19 mouse cellular contexts compared by ENCODE assay signal in the genomic region with DNA sequence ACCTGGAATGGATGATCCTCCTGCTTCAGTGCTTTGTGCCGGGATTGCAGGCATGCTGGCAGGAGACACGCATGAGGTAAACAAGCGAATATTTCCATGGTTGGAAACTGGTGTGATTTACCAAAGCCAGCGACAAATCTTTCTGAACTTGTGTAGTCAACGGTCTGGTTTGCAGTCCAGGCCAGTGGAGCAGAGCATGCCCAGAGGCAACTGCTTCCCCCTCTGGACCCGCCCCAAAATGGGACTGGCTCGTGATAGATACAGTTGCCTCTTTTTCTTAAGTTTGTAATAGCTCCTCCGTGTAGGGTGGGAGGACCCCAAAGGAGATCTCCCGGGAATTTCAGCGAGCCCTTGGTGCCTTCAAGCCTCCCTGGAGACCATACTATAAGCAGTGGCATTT.
DNase-seq lines count a peak whose midpoint lies in the region; ATAC-seq and TF ChIP-seq lines count a peak whose summit lies in the region.
"Had no signal": no experiment of that assay in that cellular context is flagged by ENCODE, and none has a peak within 500 bp of the region (broad histone marks: within the 10 kb centered on the region; RNA-seq: fewer than 3 reads in every experiment).

No protein-coding gene starts in this region.

- no peaks in the 10 kb centered on the region for H3K9me3 ChIP-seq in CH12.LX (replicated peaks; ENCODE audit: low read length)
- H3K9me3 ChIP-seq in limb, embryonic 10.5 days (replicated peaks) = no peaks in the 10 kb centered on the region
- no peaks in the 10 kb centered on the region for H3K9me3 ChIP-seq in intestine, postnatal 0 days (ENCODE audit: control insufficient read depth)
- H3K9me3 ChIP-seq: embryonic facial prominence, embryonic 15.5 days; forebrain, embryonic 15.5 days; heart, embryonic 15.5 days; hindbrain, embryonic 13.5 days; liver, embryonic 13.5 days; midbrain, embryonic 12.5 days; neural tube, embryonic 15.5 days had no signal

- POLR2A ChIA-PET in Patski (lab: Charles Lee) = interaction anchor here (1.4 to 1.7 kb wide), 2 partner anchors 115 to 117 kb away, joined by 4 to 6 read pairs; no protein-coding TSS in a partner anchor

- no peak for TF ChIP-seq RAD21 in CH12.LX (IDR thresholded peaks at IDR 0.05; ENCODE audit: low read depth, low read length)

- peak; percentile 27 for ATAC-seq in Patski
- no peak for ATAC-seq in intestine, postnatal 0 days
- ATAC-seq: forebrain, embryonic 15.5 days had no signal

- no peak overlapping the region for H3K27ac ChIP-seq in CH12.LX (ENCODE audit: insufficient read depth, low read depth)
- 0 out of 2 replicates have a peak overlapping the region, but pooled peaks have one; percentile 9 for H3K27ac ChIP-seq in limb, embryonic 10.5 days
- H3K27ac ChIP-seq in intestine, postnatal 0 days (ENCODE audit: low read depth, low read length) = no peak overlapping the region
- H3K27ac ChIP-seq: embryonic facial prominence, embryonic 15.5 days; forebrain, embryonic 15.5 days; heart, embryonic 15.5 days; hindbrain, embryonic 13.5 days; liver, embryonic 13.5 days; midbrain, embryonic 12.5 days; neural tube, embryonic 15.5 days had no signal

- WGBS in limb, embryonic 10.5 days = 80% methylated on average over 10 of the region's 10 CpGs
- 70% methylated on average over 10 of the region's 10 CpGs for whole genome bisulfite sequencing in intestine, postnatal 0 days

- H3K27me3 ChIP-seq in CH12.LX (replicated peaks) (no peaks in the 10 kb centered on the region), Patski (no peaks in the 10 kb centered on the region)
- no peaks in the 10 kb centered on the region for H3K27me3 ChIP-seq in limb, embryonic 10.5 days (ENCODE audit: low read depth, poor library complexity, severe bottlenecking)
- H3K27me3 ChIP-seq in intestine, postnatal 0 days (replicated peaks; ENCODE audit: control insufficient read depth, insufficient read depth, low read length) = no peaks in the 10 kb centered on the region
- H3K27me3 ChIP-seq: forebrain, embryonic 15.5 days; heart, embryonic 15.5 days; hindbrain, embryonic 13.5 days; midbrain, embryonic 12.5 days; neural tube, embryonic 15.5 days had no signal

- in situ Hi-C loops in CH12.LX (cut with MboI; ENCODE audit: low pct_ligation_motif_present, low pct_unique_long_range_greater_than_20kb, low sequenced_read_pairs) = no loop called here
- in situ Hi-C loops in Patski (cut with MboI; ENCODE audit: low pct_unique_long_range_greater_than_20kb) = no loop called here

- peaks cover 2 to 8% of the 10 kb centered on the region in 2 experiments; a peak in 2 of 4 replicates for H3K4me1 ChIP-seq in CH12.LX (ENCODE audit: control insufficient read depth in 1 of 2, insufficient read depth in 2 of 2)
- peaks cover 17% of the 10 kb centered on the region for H3K4me1 ChIP-seq in limb, embryonic 10.5 days
- no peaks in the 10 kb centered on the region for H3K4me1 ChIP-seq in intestine, postnatal 0 days (replicated peaks; ENCODE audit: control insufficient read depth, insufficient read depth, low read length)
- H3K4me1 ChIP-seq: hindbrain, embryonic 13.5 days; neural tube, embryonic 15.5 days had no signal

- TF ChIP-seq CTCF in CH12.LX (conservative IDR thresholded peaks at IDR 0.05 in 1 of 2, IDR thresholded peaks at IDR 0.05 in 1 of 2; ENCODE audit: low read depth in 2 of 2, low read length in 2 of 2) = no peak
- TF ChIP-seq CTCF in Patski (IDR thresholded peaks at IDR 0.05) = no peak
- no peak for TF ChIP-seq CTCF in intestine, postnatal 0 days (IDR thresholded peaks at IDR 0.05; ENCODE audit: low read depth)

- DNase-seq in gastrocnemius, postnatal 14 days = peak; percentile 22
- no peak for DNase-seq in gastrocnemius, adult 8-10 months (ENCODE audit: low spot score in 2 of 2)
- DNase-seq in CH12.LX (ENCODE audit: extremely low read depth) (no peak), Patski (ENCODE audit: low read depth, low spot score) (no peak)
- no peak for DNase-seq in limb, embryonic 10.5 days (ENCODE audit: low spot score)
- DNase-seq in layer of hippocampus, adult 8-10 months (ENCODE audit: low spot score in 2 of 2) = no peak
- DNase-seq: adrenal gland, postnatal 36 days; embryo, embryonic 11 days; gastrocnemius, postnatal 25 days; heart, postnatal 36 days; liver, embryonic 13.5 days; lung, embryonic 14.5 days had no signal

- H3K79me2 ChIP-seq in CH12.LX (replicated peaks; ENCODE audit: control insufficient read depth, extremely low read depth, insufficient read depth, poor library complexity, severe bottlenecking) = no peaks in the 10 kb centered on the region

- H3K36me3 ChIP-seq in CH12.LX (replicated peaks in 1 of 2; ENCODE audit: control insufficient read depth in 1 of 2, insufficient read depth in 1 of 2, low read length in 1 of 2) = no peaks in the 10 kb centered on the region
- no peaks in the 10 kb centered on the region for H3K36me3 ChIP-seq in limb, embryonic 10.5 days
- no peaks in the 10 kb centered on the region for H3K36me3 ChIP-seq in intestine, postnatal 0 days (ENCODE audit: control insufficient read depth, insufficient read depth)
- H3K36me3 ChIP-seq: embryonic facial prominence, embryonic 15.5 days; forebrain, embryonic 15.5 days; heart, embryonic 15.5 days; hindbrain, embryonic 13.5 days; liver, embryonic 13.5 days; midbrain, embryonic 12.5 days; neural tube, embryonic 15.5 days had no signal

- H3K9ac ChIP-seq in CH12.LX (ENCODE audit: insufficient read depth, low read depth) = no peak overlapping the region
- no peak overlapping the region for H3K9ac ChIP-seq in intestine, postnatal 0 days (ENCODE audit: low read depth, low read length)
- H3K9ac ChIP-seq: embryonic facial prominence, embryonic 15.5 days; forebrain, embryonic 15.5 days; heart, embryonic 15.5 days; hindbrain, embryonic 13.5 days; lung, embryonic 14.5 days; midbrain, embryonic 12.5 days; neural tube, embryonic 15.5 days had no signal

- 0 out of 2 replicates have a peak overlapping the region, but pooled peaks have one; percentile 44 for H3K4me2 ChIP-seq in CH12.LX (ENCODE audit: insufficient read depth, low read depth, poor library complexity, severe bottlenecking)
- H3K4me2 ChIP-seq in intestine, postnatal 0 days (replicated peaks; ENCODE audit: low read depth) = no peak overlapping the region
- H3K4me2 ChIP-seq: embryonic facial prominence, embryonic 15.5 days; forebrain, embryonic 15.5 days; heart, embryonic 15.5 days; hindbrain, embryonic 13.5 days; liver, embryonic 13.5 days; lung, embryonic 14.5 days; midbrain, embryonic 12.5 days; neural tube, embryonic 15.5 days had no signal

- dilution Hi-C loops in CH12.LX (cut with MboI; ENCODE audit: extremely low pct_ligation_motif_present, extremely low pct_unique_long_range_greater_than_20kb, low sequenced_read_pairs) = no loop called here

- TF ChIP-seq POLR2A in CH12.LX (IDR thresholded peaks at IDR 0.05; ENCODE audit: low read depth, low read length) = no peak

- H3K4me3 ChIP-seq in CH12.LX (replicated peaks in 1 of 3; ENCODE audit: low read depth in 2 of 3, low read length in 2 of 3, poor library complexity in 1 of 3) = no peak overlapping the region
- H3K4me3 ChIP-seq in limb, embryonic 10.5 days = no peak overlapping the region
- H3K4me3 ChIP-seq in intestine, postnatal 0 days (ENCODE audit: low read depth, low read length) = no peak overlapping the region
- H3K4me3 ChIP-seq: embryonic facial prominence, embryonic 15.5 days; forebrain, embryonic 15.5 days; heart, embryonic 15.5 days; hindbrain, embryonic 13.5 days; liver, embryonic 13.5 days; midbrain, embryonic 12.5 days; neural tube, embryonic 15.5 days had no signal

- CTCF ChIA-PET in Patski (lab: Charles Lee) = interaction anchor here (1.1 to 1.5 kb wide), 3 partner anchors 59 to 127 kb away, joined by 3 to 6 read pairs (median 5); no protein-coding TSS in a partner anchor

- intact Hi-C loops in gastrocnemius, postnatal 14 days (cut with DNase I; ENCODE audit: low total_unique reads) = no loop called here

- no peak for TF ChIP-seq EP300 in CH12.LX (IDR thresholded peaks at IDR 0.05; ENCODE audit: low read length)

TF ChIP-seq in CH12.LX, 34 proteins besides CTCF, POLR2A, EP300 and RAD21:
- TF ChIP-seq NELFE (IDR thresholded peaks at IDR 0.05; ENCODE audit: low read depth, low read length) = no peak
- no peak for TF ChIP-seq KAT2A (IDR thresholded peaks at IDR 0.05; ENCODE audit: insufficient replicate concordance, low read length)
- no peak for TF ChIP-seq ZMIZ1 (IDR thresholded peaks at IDR 0.05; ENCODE audit: low read depth, low read length)
- TF ChIP-seq MXI1 (IDR thresholded peaks at IDR 0.05; ENCODE audit: low read depth, low read length) = no peak
- TF ChIP-seq ZC3H11A (IDR thresholded peaks at IDR 0.05; ENCODE audit: low read depth, low read length) = no peak
- TF ChIP-seq NRF1 (IDR thresholded peaks at IDR 0.05; ENCODE audit: low read depth, low read length) = peak; percentile 64
- TF ChIP-seq MAX (IDR thresholded peaks at IDR 0.05; ENCODE audit: low read length) = no peak
- TF ChIP-seq MEF2A (IDR thresholded peaks at IDR 0.05; ENCODE audit: borderline replicate concordance, low read depth, low read length) = no peak
TF ChIP-seq in CH12.LX: peak in this region for 1.
